Mouse (Mus musculus) urinary bladder, postnatal 25 days (tissue): Measurements from ENCODE around the gene Agtpbp1.
A peak's percentile ranks its signal among the peaks of the same experiment; 100 is the strongest.

Experiments used
- DNase-seq: peaks from one replicate; pipeline ENCODE4 v3.0.0; 2022; ENCODE audit warnings: low spot score

Agtpbp1 gene

GRCm38 (mm10) chr13:59572549-59572948, 12.5 kb downstream of the Agtpbp1 start:
- DNase-seq, result no peak

DNA sequence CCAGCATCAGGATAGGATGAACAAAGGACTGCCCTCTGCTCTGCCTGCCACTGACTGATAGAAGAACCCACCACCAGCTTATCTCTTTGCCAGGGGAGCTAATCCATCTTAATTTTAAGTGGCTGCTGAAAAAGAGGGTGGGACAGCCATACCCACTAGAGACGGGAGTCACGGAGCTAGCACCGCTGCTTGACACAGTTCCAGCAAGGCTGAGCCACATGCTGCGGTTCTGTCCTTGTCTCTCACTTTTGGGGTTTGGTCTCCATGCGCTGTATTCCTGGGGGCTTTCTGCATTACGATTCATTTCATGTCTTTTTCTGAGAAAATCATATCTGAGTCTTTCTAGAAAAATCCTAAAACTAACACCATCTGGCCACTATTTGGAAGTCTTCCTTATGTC, 13.9 kb downstream of the Agtpbp1 start:
- DNase-seq, result no peak

DNA sequence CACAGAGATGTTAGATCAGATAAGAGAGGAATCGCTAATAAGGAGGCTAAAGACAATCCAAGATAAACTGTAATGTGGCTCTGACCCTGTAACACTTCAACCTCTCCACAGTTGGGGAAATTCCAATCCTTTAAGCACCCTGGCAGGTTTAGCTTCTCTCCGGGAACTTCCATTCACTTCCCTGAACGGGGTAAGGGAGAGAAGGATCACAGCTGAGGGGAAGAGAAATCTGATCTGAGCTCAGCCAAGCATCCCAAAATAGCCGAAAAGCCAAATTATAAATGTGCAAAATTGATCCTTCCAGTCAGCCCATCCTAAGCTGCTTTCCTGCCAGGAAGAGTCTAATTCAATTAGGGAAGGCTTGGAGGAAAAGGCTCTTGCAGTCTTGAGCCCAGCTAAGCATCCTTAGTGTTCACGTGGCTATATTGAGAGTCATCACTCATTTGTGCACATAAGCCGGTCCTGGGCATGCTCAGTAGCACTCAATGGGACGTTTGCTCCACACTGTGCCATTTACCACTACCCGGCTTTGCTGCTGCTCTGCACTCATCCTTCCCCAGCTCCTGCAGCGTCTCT, 19.0 kb downstream of the Agtpbp1 start:
- DNase-seq, result no peak

- DNase-seq, result no peak
Measured at GRCm38 (mm10) chr13:59564923-59565322, 20.1 kb downstream of the Agtpbp1 start.

GRCm38 (mm10) chr13:59564505-59564904, 20.5 kb downstream of the Agtpbp1 start:
- DNase-seq, result no peak

DNA sequence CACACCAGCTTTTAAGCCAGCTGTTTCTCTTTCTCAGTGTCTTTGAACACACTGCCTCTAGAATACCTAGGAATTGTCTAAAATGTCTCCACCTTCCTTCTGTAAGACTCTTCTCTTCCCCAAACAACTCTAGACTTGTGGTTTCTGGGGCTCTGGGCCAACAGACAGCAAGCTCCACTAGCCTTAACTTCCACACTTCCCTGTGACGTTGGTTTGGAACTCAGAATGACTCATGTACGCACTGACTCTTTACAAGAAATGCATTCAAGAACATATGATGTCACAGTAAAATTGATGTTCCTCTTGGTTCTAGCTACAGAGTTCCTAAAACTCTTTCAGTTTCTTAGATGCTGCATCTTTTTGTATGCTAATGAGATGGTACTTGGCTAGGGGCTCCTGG, 22.6 kb downstream of the Agtpbp1 start:
- DNase-seq, result no peak

DNA sequence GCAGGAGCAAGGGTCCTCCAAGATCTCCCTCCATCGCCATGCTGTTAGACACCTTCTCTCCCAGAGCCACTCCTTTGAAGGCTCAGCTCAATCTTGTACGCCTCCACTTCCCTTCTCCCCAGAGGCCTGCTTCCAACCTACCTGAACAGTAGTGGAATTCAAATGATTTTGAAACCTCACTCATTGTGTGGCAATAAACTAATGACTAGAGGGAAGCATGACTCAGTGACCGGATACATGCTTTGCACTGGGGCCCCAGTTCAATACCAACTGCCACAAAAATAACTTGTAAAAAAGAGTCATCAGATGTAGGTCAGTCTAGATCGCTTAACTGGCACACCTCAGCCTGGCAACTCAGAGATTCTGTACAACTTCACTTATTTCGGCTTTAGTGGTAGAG, 26.3 kb downstream of the Agtpbp1 start:
- no peak for DNase-seq

DNA sequence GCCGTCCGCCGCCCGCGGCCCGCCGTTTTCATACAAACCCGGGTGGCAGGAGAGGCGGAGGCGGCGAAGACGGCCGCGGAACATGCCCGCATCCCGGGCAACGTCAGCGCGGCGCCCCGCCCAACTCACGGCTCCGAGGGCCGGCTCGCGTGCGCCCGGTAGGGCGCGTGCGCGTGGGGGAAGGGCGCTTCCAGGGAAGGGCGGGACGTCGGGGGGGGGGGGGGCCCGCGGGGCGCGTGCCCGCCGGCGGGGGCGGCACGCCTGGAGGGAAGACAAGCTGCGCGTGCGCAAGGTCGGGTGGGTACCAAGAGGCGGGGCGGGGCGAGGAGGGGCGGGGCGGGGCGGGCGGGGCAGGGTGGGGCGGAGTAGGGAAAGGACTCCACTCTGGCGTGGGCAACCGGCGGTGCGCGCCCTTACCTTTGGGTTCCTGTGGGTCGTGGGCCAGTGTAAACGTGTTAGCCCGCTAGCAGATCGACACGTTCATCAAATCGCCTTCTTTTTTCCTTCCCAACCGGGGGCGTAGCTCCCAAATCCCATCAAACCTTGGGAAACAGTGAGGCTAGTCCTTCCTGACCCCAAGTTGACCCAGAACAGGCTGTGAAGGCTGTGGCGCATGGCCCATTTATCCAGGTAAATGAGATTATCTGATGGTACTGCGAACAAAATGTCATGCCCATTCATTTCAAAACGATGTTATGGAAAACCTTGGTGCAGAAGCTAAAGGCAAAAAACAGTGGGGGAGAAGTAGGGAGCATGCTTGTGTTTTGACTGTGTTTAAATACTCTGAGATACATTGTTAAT, 27.6 kb downstream of the Agtpbp1 start:
- peak; percentile 91 for DNase-seq

DNA sequence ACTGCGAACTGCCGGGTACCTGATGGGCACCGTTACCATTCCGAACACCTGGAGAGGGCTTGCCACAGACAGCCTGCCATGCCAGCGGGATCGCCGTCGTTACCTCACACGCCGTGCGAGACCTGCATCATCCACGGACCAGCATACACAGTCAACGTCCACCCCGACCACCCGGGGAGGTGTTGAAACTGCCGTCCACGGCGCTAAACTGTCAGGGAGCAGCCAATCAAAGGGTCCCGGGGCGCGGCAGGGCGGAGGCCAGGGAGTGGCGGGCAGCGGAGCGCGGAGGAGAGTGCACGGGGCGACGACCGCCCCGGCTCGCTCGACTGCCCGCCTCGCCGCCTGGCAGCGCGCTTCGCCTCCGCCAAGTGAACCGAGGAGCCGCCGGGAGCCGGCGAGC, 28.4 kb downstream of the Agtpbp1 start:
- DNase-seq, result peak; percentile 36

- no peak for DNase-seq
Measured at GRCm38 (mm10) chr13:59555613-59556192, 29.3 kb downstream of the Agtpbp1 start.

GRCm38 (mm10) chr13:59554772-59555505, 30.1 kb downstream of the Agtpbp1 start:
- DNase-seq, result no peak

GRCm38 (mm10) chr13:59552751-59553150, 32.3 kb downstream of the Agtpbp1 start:
- no peak for DNase-seq

GRCm38 (mm10) chr13:59552286-59552685, 32.7 kb downstream of the Agtpbp1 start:
- DNase-seq, result no peak

GRCm38 (mm10) chr13:59549318-59549798, 35.7 kb downstream of the Agtpbp1 start:
- DNase-seq, result no peak

- DNase-seq, result no peak
Measured at GRCm38 (mm10) chr13:59547716-59548115, 37.3 kb downstream of the Agtpbp1 start.

DNA sequence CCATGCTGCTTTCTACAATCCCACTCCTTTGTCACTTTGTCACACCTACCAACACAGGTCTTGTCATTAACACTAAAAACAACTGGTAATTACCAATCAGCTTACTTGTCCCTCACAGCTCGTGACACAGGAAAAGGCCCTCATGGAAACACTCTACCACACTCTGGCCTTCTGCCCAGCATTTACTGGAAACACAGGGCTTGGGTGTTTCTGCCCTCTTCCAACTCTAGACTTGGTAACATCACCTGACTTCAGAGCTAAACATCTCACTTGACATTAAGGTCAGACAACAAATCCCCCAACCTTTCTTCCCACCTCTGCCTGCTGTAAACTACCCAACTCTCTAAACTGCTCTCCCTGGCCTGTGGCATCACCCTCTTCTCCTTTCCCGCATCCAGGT, 37.9 kb downstream of the Agtpbp1 start:
- DNase-seq, result no peak

- DNase-seq, result no peak
Measured at GRCm38 (mm10) chr13:59542411-59542810, 42.6 kb downstream of the Agtpbp1 start.

- no peak for DNase-seq
Measured at GRCm38 (mm10) chr13:59540030-59540429, 45.0 kb downstream of the Agtpbp1 start.

GRCm38 (mm10) chr13:59538661-59539060, 46.4 kb downstream of the Agtpbp1 start:
- no peak for DNase-seq

DNA sequence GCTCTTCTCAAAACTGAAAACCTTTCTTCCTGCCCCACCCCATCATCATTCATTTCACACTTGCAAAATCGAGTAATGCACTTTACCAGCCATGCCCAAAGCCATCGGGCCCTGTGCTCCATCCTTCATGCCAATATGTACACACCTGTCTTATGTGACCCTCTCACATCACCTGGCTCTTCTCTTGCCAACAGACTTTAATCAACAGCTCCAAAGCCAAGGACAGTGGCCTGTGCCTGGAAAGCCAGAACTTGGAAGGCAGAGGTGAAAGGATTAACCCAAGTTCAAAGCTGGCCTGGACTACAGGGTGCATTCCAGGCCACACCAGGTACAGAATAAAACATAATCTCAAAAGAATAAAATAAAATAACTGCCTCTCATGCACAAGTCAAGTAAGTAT, 48.4 kb downstream of the Agtpbp1 start:
- no peak for DNase-seq

GRCm38 (mm10) chr13:59535746-59536145, 49.3 kb downstream of the Agtpbp1 start:
- DNase-seq, result no peak

GRCm38 (mm10) chr13:59534301-59534700, 50.7 kb downstream of the Agtpbp1 start:
- DNase-seq, result no peak

- no peak for DNase-seq
Measured at GRCm38 (mm10) chr13:59533331-59533730, 51.7 kb downstream of the Agtpbp1 start.
